Comparison of ENCODE assay signal across 12 mouse cellular contexts in the genomic region with DNA sequence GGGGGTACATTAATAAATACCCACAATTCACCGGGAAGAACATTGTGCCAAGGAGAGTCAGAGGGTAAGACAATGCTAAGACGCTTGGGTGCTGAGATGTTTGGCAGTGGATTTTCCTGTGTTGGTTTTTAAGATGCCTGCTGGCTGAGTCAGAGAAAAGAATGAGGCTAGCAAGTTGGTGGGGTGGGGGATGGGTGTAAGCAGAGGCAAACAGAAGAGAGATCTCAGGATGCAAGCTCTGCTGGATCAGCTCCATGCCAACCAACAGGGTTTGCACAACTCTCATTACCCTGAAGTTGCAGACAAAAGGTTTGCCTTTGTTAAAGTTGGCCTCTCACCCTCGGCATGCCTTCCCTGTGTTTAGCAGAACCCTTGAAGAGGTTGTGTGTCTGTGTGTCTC.
A peak's percentile ranks its signal among the peaks of the same experiment; 100 is the strongest.
DNase-seq lines count a peak whose midpoint lies in the region; ATAC-seq and TF ChIP-seq lines count a peak whose summit lies in the region.
"Had no signal": no experiment of that assay in that cellular context is flagged by ENCODE, and none has a peak within 500 bp of the region (broad histone marks: within the 10 kb centered on the region; RNA-seq: fewer than 3 reads in every experiment).

No protein-coding gene starts in this region.

- 40% methylated on average over 3 of the region's 3 CpGs for WGBS in embryonic facial prominence, embryonic 10.5 days
- 44% methylated on average over 3 of the region's 3 CpGs for WGBS in lung, embryonic 14.5 days

- H3K9ac ChIP-seq in lung, embryonic 14.5 days, result no peak overlapping the region
- H3K9ac ChIP-seq: embryonic facial prominence, embryonic 12.5 days; hindbrain, embryonic 14.5 days; limb, embryonic 15.5 days had no signal

- ATAC-seq in Patski, result peak; percentile 98
- peak; percentile 44; the same call in 1 of the 2 replicates for ATAC-seq in lung, embryonic 14.5 days (ENCODE audit: insufficient read depth)
- ATAC-seq in cerebellum, adult (ENCODE audit: insufficient number of reproducible peaks, low FRiP score, low TSS enrichment), result no peak
- ATAC-seq in erythroblast, adult 5-6 weeks (replicated peaks; ENCODE audit: low FRiP score, poor library complexity, severe bottlenecking), result no peak

- CTCF ChIA-PET in Patski (lab: Charles Lee), result no interaction called here

- peaks cover 15% of the 10 kb centered on the region for H3K4me1 ChIP-seq in embryonic facial prominence, embryonic 10.5 days
- no peaks in the 10 kb centered on the region for H3K4me1 ChIP-seq in lung, embryonic 14.5 days (ENCODE audit: insufficient read depth)
- H3K4me1 ChIP-seq: embryonic facial prominence, embryonic 12.5 days; limb, embryonic 15.5 days had no signal

- H3K9me3 ChIP-seq in embryonic facial prominence, embryonic 10.5 days, result no peaks in the 10 kb centered on the region
- H3K9me3 ChIP-seq in lung, embryonic 14.5 days (ENCODE audit: low read depth, low read length), result no peaks in the 10 kb centered on the region
- H3K9me3 ChIP-seq: embryonic facial prominence, embryonic 12.5 days; limb, embryonic 15.5 days had no signal

- no peaks in the 10 kb centered on the region for H3K36me3 ChIP-seq in embryonic facial prominence, embryonic 10.5 days (replicated peaks)
- no peaks in the 10 kb centered on the region for H3K36me3 ChIP-seq in lung, embryonic 14.5 days (ENCODE audit: insufficient read depth)
- H3K36me3 ChIP-seq: embryonic facial prominence, embryonic 12.5 days; limb, embryonic 15.5 days had no signal

- no peak overlapping the region for H3K4me2 ChIP-seq in lung, embryonic 14.5 days
- H3K4me2 ChIP-seq: embryonic facial prominence, embryonic 12.5 days; hindbrain, embryonic 14.5 days; limb, embryonic 15.5 days had no signal

- POLR2A ChIA-PET in Patski (lab: Charles Lee), result interaction anchor here (0.7 kb wide), 1 partner anchor 284 kb away, joined by 3 read pairs; no protein-coding TSS in a partner anchor

- in situ Hi-C loops in Patski (cut with MboI; ENCODE audit: low pct_unique_long_range_greater_than_20kb), result no loop called here

- H3K27ac ChIP-seq in left cerebral cortex, adult 2 months, result no peak overlapping the region
- peak overlapping the region; percentile 7; the same call in 1 of the 2 replicates for H3K27ac ChIP-seq in embryonic facial prominence, embryonic 10.5 days (replicated peaks)
- no peak overlapping the region for H3K27ac ChIP-seq in lung, embryonic 14.5 days (ENCODE audit: low read depth)
- H3K27ac ChIP-seq: embryonic facial prominence, embryonic 12.5 days; hindbrain, embryonic 14.5 days; limb, embryonic 15.5 days had no signal

- H3K4me3 ChIP-seq in left cerebral cortex, adult 2 months, result no peak overlapping the region
- H3K4me3 ChIP-seq in embryonic facial prominence, embryonic 10.5 days, result no peak overlapping the region
- H3K4me3 ChIP-seq in lung, embryonic 14.5 days (ENCODE audit: low read depth, low read length), result no peak overlapping the region
- H3K4me3 ChIP-seq: embryonic facial prominence, embryonic 12.5 days; limb, embryonic 15.5 days had no signal

- no peak for TF ChIP-seq CTCF in left cerebral cortex, adult 2 months (IDR thresholded peaks at IDR 0.05)
- TF ChIP-seq CTCF in Patski (IDR thresholded peaks at IDR 0.05), result no peak
- no peak for TF ChIP-seq CTCF in lung, embryonic 14.5 days (IDR thresholded peaks at IDR 0.05; ENCODE audit: low read depth)

- intact Hi-C loops in left cerebral cortex, postnatal 14 days (cut with DNase I), result no loop called here
- intact Hi-C loops in left cerebral cortex, adult 2 months (cut with DNase I), result no loop called here

- H3K27me3 ChIP-seq in Patski, result no peaks in the 10 kb centered on the region
- H3K27me3 ChIP-seq in embryonic facial prominence, embryonic 10.5 days (replicated peaks; ENCODE audit: low read depth, poor library complexity, severe bottlenecking), result no peaks in the 10 kb centered on the region
- H3K27me3 ChIP-seq in lung, embryonic 14.5 days (ENCODE audit: insufficient read depth, low read length), result no peaks in the 10 kb centered on the region
- H3K27me3 ChIP-seq: embryonic facial prominence, embryonic 12.5 days; limb, embryonic 15.5 days had no signal

- peak; percentile 5 to 11 for DNase-seq in left cerebral cortex, postnatal 14 days (ENCODE audit: low spot score in 2 of 2)
- DNase-seq in left cerebral cortex, adult 2 months (ENCODE audit: extremely low spot score in 1 of 2, low spot score in 2 of 2), result no peak
- peak; percentile 75 for DNase-seq in Patski (ENCODE audit: low read depth, low spot score)
- peak; percentile 30 for DNase-seq in embryonic facial prominence, embryonic 10.5 days (ENCODE audit: low spot score)
- peak; percentile 10 for DNase-seq in lung, embryonic 14.5 days
- DNase-seq in spleen, postnatal 10 days (ENCODE audit: low spot score in 2 of 2), result no peak
- DNase-seq: gastrocnemius, postnatal 25 days had no signal

Comparison
In these comparisons a context has a peak if more than half of its experiments do, and no peak if none do; other contexts are left out.
1. DNase-seq: peak in left cerebral cortex, postnatal 14 days (2 of 2), Patski (single experiment), embryonic facial prominence, embryonic 10.5 days (single experiment) and lung, embryonic 14.5 days (single experiment); none in left cerebral cortex, adult 2 months (0 of 2) and spleen, postnatal 10 days (0 of 2).
2. ATAC-seq: peak in Patski (single experiment) and lung, embryonic 14.5 days (single experiment); none in cerebellum, adult (single experiment) and erythroblast, adult 5-6 weeks (single experiment).